Mouse (Mus musculus) hindbrain, embryonic 11.5 days (tissue): ENCODE data around the gene Trio. TPM values are rescaled to one million over a fixed set of nuclear protein-coding genes. Genes with fewer than 3 reads are reported as not detected.

Source experiments
- ATAC-seq: fragments of 200-750 bp; cut with Nextera tagmentation; 2 replicates; pipeline ENCODE4 v1.8.0; 2017; ENCODE audit warnings: mild to moderate bottlenecking, moderate TSS enrichment, moderate library complexity; ENCODE audit not compliant: low FRiP score
- DNase-seq: peaks from one replicate; pipeline ENCODE4 v3.0.0-alpha.2; 2015; ENCODE audit warnings: low spot score
- H3K27ac ChIP-seq: fragments of 300-500 bp; sonication (generic); 2 replicates; pipeline ENCODE4 v1.5.1; 2014; ENCODE audit warnings: mild to moderate bottlenecking, low read depth, low read length
- H3K27me3 ChIP-seq: fragments of 300-500 bp; sonication (generic); 2 replicates; pipeline ENCODE4 v1.6.1; 2014; ENCODE audit warnings: mild to moderate bottlenecking, low read length, moderate library complexity, mixed read lengths; ENCODE audit not compliant: control insufficient read depth, insufficient read depth
- H3K36me3 ChIP-seq: fragments of 300-500 bp; sonication (generic); 2 replicates; pipeline ENCODE4 v1.6.1; 2014; ENCODE audit warnings: mild to moderate bottlenecking, low read length, moderate library complexity, mixed read lengths; ENCODE audit not compliant: control insufficient read depth, insufficient read depth
- H3K4me1 ChIP-seq: fragments of 300-500 bp; sonication (generic); replicated peaks from 2 replicates; pipeline ENCODE4 v1.6.1; 2014; ENCODE audit warnings: low read length, mixed read lengths; ENCODE audit not compliant: control insufficient read depth, insufficient read depth
- H3K4me2 ChIP-seq: fragments of 300-500 bp; sonication (generic); replicated peaks from 2 replicates; pipeline ENCODE4 v1.6.1; 2014; ENCODE audit warnings: mild to moderate bottlenecking, low read depth, low read length
- H3K4me3 ChIP-seq: fragments of 300-500 bp; sonication (generic); 2 replicates; pipeline ENCODE4 v1.5.1; 2014; ENCODE audit warnings: low read depth, low read length
- H3K9ac ChIP-seq: fragments of 300-500 bp; sonication (generic); 2 replicates; pipeline ENCODE4 v1.6.1; 2014; ENCODE audit warnings: low read depth, low read length
- H3K9me3 ChIP-seq: fragments of 300-500 bp; sonication (generic); 2 replicates; pipeline ENCODE4 v1.6.1; 2016; ENCODE audit warnings: low read length; ENCODE audit not compliant: control insufficient read depth
- WGBS: fragments of 180-500 bp; shearing (Covaris S2); extraction: QIAGEN DNeasy Blood & Tissue Kit; methylation state at CpG from one replicate; pipeline ENCODE4 v1.1.7; 2014; 5-methylcytosine and 5-hydroxymethylcytosine counted together
- polyA plus RNA-seq: library from polyadenylated mRNA; unstranded; fragments of >200 nt; fragmentation: Nextera tagmentation; extraction: Ambion mirVana; gene quantifications from 2 replicates; pipeline ENCODE4 v1.2.1, GENCODE M21; 2014

The Trio gene
- polyA plus RNA-seq, 1 experiment from 2014 or later, result 49.8 TPM

GRCm38 (mm10) chr15:27954356-27954755, 71.3 kb downstream of the Trio start:
- ATAC-seq (no peak), DNase-seq (no peak)
- 0 out of 2 replicates have a peak, but pooled peaks cover 2% of the 10 kb centered on the region for H3K4me1 ChIP-seq
- H3K36me3 ChIP-seq, result no peaks in the 10 kb centered on the region
- no peak overlapping the region for H3K27ac ChIP-seq
- no peaks in the 10 kb centered on the region for H3K27me3 ChIP-seq
- no peak overlapping the region for H3K4me2 ChIP-seq
- no peak overlapping the region for H3K4me3 ChIP-seq
- 94% methylated on average over 5 of the region's 5 CpGs for WGBS
- no peaks in the 10 kb centered on the region for H3K9me3 ChIP-seq
- no peak overlapping the region for H3K9ac ChIP-seq

GRCm38 (mm10) chr15:27953570-27953969, 72.1 kb downstream of the Trio start:
- Histone ChIP-seq H3K9me3 (no peaks in the 10 kb centered on the region), H3K27me3 (no peaks in the 10 kb centered on the region), H3K36me3 (no peaks in the 10 kb centered on the region), H3K9ac (no peak overlapping the region), H3K4me2 (no peak overlapping the region), H3K4me3 (no peak overlapping the region), H3K4me1 (0 out of 2 replicates have a peak, but pooled peaks cover 2% of the 10 kb centered on the region), H3K27ac (no peak overlapping the region)
- DNase-seq (no peak), ATAC-seq (no peak)
- 75% methylated on average over 3 of the region's 3 CpGs for WGBS

GRCm38 (mm10) chr15:27951195-27951594, 74.5 kb downstream of the Trio start:
- Histone ChIP-seq H3K36me3 (no peaks in the 10 kb centered on the region), H3K9me3 (no peaks in the 10 kb centered on the region), H3K4me2 (no peak overlapping the region), H3K27me3 (no peaks in the 10 kb centered on the region), H3K27ac (no peak overlapping the region), H3K9ac (no peak overlapping the region), H3K4me1 (0 out of 2 replicates have a peak, but pooled peaks cover 2% of the 10 kb centered on the region), H3K4me3 (no peak overlapping the region)
- DNase-seq (no peak), ATAC-seq (no peak)
- 91% methylated on average over 7 of the region's 7 CpGs for WGBS

DNA sequence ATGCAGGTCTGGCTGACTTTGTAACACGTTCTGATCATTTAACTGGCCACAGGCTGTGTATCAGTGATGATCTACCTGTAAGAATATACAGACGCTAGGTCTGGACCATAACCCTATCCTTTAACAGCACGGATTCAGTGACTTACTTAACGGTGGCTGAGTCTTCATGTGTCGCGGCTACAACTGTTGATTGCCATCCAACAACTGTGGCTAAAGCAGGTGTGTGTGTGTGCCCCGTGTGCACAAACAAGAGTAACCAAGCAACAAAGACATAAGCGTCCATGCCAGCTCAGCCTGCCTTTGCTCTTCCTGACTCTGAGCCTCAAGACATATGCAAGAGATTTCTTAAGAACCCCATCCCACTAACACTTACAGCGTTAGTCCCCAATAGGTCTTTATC, 76.5 kb downstream of the Trio start:
- no peak overlapping the region for H3K9ac ChIP-seq
- no peaks in the 10 kb centered on the region for H3K27me3 ChIP-seq
- H3K9me3 ChIP-seq, result no peaks in the 10 kb centered on the region
- WGBS, result 92% methylated on average over 9 of the region's 9 CpGs
- DNase-seq, result no peak
- H3K4me2 ChIP-seq, result no peak overlapping the region
- no peak overlapping the region for H3K4me3 ChIP-seq
- no peak overlapping the region for H3K27ac ChIP-seq
- no peak for ATAC-seq
- H3K4me1 ChIP-seq, result no peaks in the 10 kb centered on the region
- H3K36me3 ChIP-seq, result no peaks in the 10 kb centered on the region

DNA sequence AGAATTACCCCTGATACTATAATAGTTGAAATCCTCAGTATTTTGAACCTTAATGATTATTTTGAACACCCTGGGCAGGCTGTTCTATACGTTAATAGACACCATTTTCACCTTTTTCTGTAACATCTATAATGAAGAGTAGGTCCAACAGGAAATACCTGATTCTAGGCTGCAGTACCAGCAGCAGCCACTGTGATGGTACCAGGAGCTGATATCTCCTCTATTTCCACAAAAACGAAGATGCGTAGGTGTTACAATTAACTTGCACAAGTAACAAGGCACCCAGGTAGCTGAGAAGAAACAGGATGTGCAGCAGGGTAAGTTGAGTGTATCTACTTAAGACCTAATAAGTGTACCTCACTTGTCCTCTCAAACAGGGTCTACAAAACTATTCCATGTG, 77.8 kb downstream of the Trio start:
- no peak overlapping the region for H3K27ac ChIP-seq
- no peak overlapping the region for H3K9ac ChIP-seq
- peaks cover 2% of the 10 kb centered on the region; the same call in 1 of the 2 replicates for H3K4me1 ChIP-seq
- DNase-seq (no peak), ATAC-seq (no peak)
- H3K27me3 ChIP-seq, result no peaks in the 10 kb centered on the region
- no peaks in the 10 kb centered on the region for H3K9me3 ChIP-seq
- no peak overlapping the region for H3K4me2 ChIP-seq
- H3K4me3 ChIP-seq, result no peak overlapping the region
- WGBS, result 91% methylated on average over 3 of the region's 3 CpGs
- no peaks in the 10 kb centered on the region for H3K36me3 ChIP-seq

DNA sequence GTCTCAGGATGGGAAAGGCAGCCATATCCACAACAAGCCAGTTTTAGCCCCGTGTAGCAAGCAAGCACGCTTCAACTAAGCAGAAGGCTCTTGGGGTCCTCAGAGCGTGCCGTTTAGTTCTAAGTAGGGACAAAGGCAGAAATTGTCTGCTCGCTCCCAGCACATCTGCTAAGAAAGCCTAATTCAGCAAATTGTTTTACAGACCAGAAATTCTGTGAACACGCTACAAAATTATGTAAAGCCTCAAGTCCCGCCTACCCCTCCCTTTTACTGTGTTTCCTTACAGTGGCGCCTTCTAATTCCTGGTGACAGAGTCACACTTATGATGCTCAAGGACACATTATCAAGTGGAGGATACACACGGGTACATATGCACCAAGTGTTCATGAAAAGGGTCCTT, 80.1 kb downstream of the Trio start:
- ATAC-seq (no peak), DNase-seq (no peak)
- peaks cover 2% of the 10 kb centered on the region; the same call in 1 of the 2 replicates for H3K4me1 ChIP-seq
- no peak overlapping the region for H3K27ac ChIP-seq
- no peak overlapping the region for H3K9ac ChIP-seq
- no peaks in the 10 kb centered on the region for H3K9me3 ChIP-seq
- H3K36me3 ChIP-seq, result no peaks in the 10 kb centered on the region
- no peak overlapping the region for H3K4me2 ChIP-seq
- 82% methylated on average over 9 of the region's 9 CpGs for WGBS
- no peaks in the 10 kb centered on the region for H3K27me3 ChIP-seq
- H3K4me3 ChIP-seq, result no peak overlapping the region

DNA sequence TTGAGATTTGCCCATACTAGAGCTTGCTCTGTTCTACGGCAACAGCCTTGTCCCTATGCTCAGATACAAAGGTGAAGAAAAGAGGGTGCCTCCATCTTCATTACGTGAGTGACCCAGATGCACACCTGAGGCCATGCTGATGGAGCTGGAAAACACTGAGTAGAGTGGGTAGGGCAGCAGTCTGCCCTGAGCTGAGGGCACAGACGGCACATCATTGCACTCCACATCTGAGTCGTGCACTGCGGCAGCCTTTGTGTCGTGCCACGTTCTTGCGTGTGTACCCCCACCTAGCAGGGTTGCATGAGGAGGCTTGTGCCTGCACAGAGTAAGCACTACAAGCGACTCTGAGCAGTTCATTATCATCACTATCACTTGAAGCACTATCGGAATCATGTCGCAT, 80.8 kb downstream of the Trio start:
- peaks cover 2% of the 10 kb centered on the region; the same call in 1 of the 2 replicates for H3K4me1 ChIP-seq
- DNase-seq, result no peak
- H3K27ac ChIP-seq, result no peak overlapping the region
- H3K27me3 ChIP-seq, result no peaks in the 10 kb centered on the region
- H3K4me2 ChIP-seq, result no peak overlapping the region; the same call in 1 of the 2 replicates
- H3K36me3 ChIP-seq, result no peaks in the 10 kb centered on the region
- no peak overlapping the region for H3K9ac ChIP-seq
- 91% methylated on average over 11 of the region's 11 CpGs for WGBS
- no peaks in the 10 kb centered on the region for H3K9me3 ChIP-seq
- ATAC-seq, result no peak
- H3K4me3 ChIP-seq, result no peak overlapping the region

GRCm38 (mm10) chr15:27943486-27944195, 82.0 kb downstream of the Trio start:
- no peaks in the 10 kb centered on the region for H3K27me3 ChIP-seq
- ATAC-seq (peak; percentile 65), DNase-seq (no peak)
- no peak overlapping the region for H3K27ac ChIP-seq
- no peaks in the 10 kb centered on the region for H3K9me3 ChIP-seq
- H3K4me1 ChIP-seq, result peaks cover 7% of the 10 kb centered on the region
- 58% methylated on average over 18 of the region's 18 CpGs for WGBS
- no peak overlapping the region for H3K4me3 ChIP-seq
- no peak overlapping the region for H3K4me2 ChIP-seq
- no peaks in the 10 kb centered on the region for H3K36me3 ChIP-seq
- no peak overlapping the region for H3K9ac ChIP-seq

GRCm38 (mm10) chr15:27942148-27942847, 83.3 kb downstream of the Trio start:
- Histone ChIP-seq H3K9me3 (no peaks in the 10 kb centered on the region), H3K27me3 (no peaks in the 10 kb centered on the region), H3K27ac (no peak overlapping the region; the same call in 1 of the 2 replicates), H3K36me3 (no peaks in the 10 kb centered on the region), H3K4me3 (no peak overlapping the region), H3K4me1 (peaks cover 15% of the 10 kb centered on the region), H3K9ac (no peak overlapping the region), H3K4me2 (no peak overlapping the region)
- 87% methylated on average over 11 of the region's 11 CpGs for WGBS
- ATAC-seq (no peak), DNase-seq (no peak)
